Mouse (Mus musculus) midbrain, embryonic 12.5 days (tissue): ENCODE measurements around the gene 2410002F23Rik. TPM values are rescaled to one million over a fixed set of nuclear protein-coding genes. Genes with fewer than 3 reads are reported as not detected.

Experiments used
- ATAC-seq: fragments of 200-750 bp; cut with Nextera tagmentation; 2 replicates; pipeline ENCODE4 v1.8.0; 2017; ENCODE audit warnings: low read depth, moderate TSS enrichment, moderate library complexity; ENCODE audit not compliant: low FRiP score
- H3K27ac ChIP-seq: fragments of 300-500 bp; sonication (generic); replicated peaks from 2 replicates; pipeline ENCODE4 v1.5.1; 2016; ENCODE audit warnings: mild to moderate bottlenecking
- H3K27me3 ChIP-seq: fragments of 300-500 bp; sonication (generic); 2 replicates; pipeline ENCODE4 v1.6.1; 2016; ENCODE audit warnings: mild to moderate bottlenecking
- H3K36me3 ChIP-seq: fragments of 300-500 bp; sonication (generic); 2 replicates; pipeline ENCODE4 v1.6.1; 2016
- H3K4me1 ChIP-seq: fragments of 300-500 bp; sonication (generic); 2 replicates; pipeline ENCODE4 v1.6.1; 2016
- H3K4me2 ChIP-seq: fragments of 300-500 bp; sonication (generic); replicated peaks from 2 replicates; pipeline ENCODE4 v1.6.1; 2016; ENCODE audit warnings: mild to moderate bottlenecking, moderate library complexity
- H3K4me3 ChIP-seq: fragments of 300-500 bp; sonication (generic); 2 replicates; pipeline ENCODE4 v1.5.1; 2016; ENCODE audit warnings: mild to moderate bottlenecking
- H3K9ac ChIP-seq: fragments of 300-500 bp; sonication (generic); replicated peaks from 2 replicates; pipeline ENCODE4 v1.6.1; 2016; ENCODE audit warnings: mild to moderate bottlenecking, moderate library complexity
- H3K9me3 ChIP-seq: fragments of 300-500 bp; sonication (generic); 2 replicates; pipeline ENCODE4 v1.6.1; 2016; ENCODE audit warnings: mild to moderate bottlenecking
- WGBS: fragments of 180-500 bp; shearing (Covaris S2); methylation state at CpG from one replicate; pipeline ENCODE4 v1.1.7; 2016; 5-methylcytosine and 5-hydroxymethylcytosine counted together
- polyA plus RNA-seq: library from polyadenylated mRNA; unstranded; fragments of >200 nt; fragmentation: Nextera tagmentation; extraction: Ambion mirVana; gene quantifications from 2 replicates; pipeline ENCODE4 v1.2.1, GENCODE M21; 2016

Gene 2410002F23Rik
- polyA plus RNA-seq, 1 experiment from 2014 or later = 194 TPM

- H3K27me3 ChIP-seq = peaks cover 32% of the 10 kb centered on the region
- no peaks in the 10 kb centered on the region for H3K36me3 ChIP-seq
- 89% methylated on average over 2 of the region's 2 CpGs for WGBS
- no peaks in the 10 kb centered on the region for H3K4me1 ChIP-seq
- no peak overlapping the region for H3K4me2 ChIP-seq
- H3K27ac ChIP-seq = no peak overlapping the region
- no peak overlapping the region for H3K9ac ChIP-seq
- no peak overlapping the region for H3K4me3 ChIP-seq
- no peaks in the 10 kb centered on the region for H3K9me3 ChIP-seq
- no peak for ATAC-seq
These were observed 22.9 kb downstream of the 2410002F23Rik start for GRCm38 (mm10) chr7:44269397-44269796.

- H3K4me3 ChIP-seq = no peak overlapping the region
- WGBS = 72% methylated on average over 2 of the region's 2 CpGs
- no peak overlapping the region for H3K4me2 ChIP-seq
- peaks cover 39% of the 10 kb centered on the region for H3K27me3 ChIP-seq
- no peak for ATAC-seq
- no peak overlapping the region for H3K9ac ChIP-seq
- no peaks in the 10 kb centered on the region for H3K4me1 ChIP-seq
- H3K36me3 ChIP-seq = no peaks in the 10 kb centered on the region
- no peaks in the 10 kb centered on the region for H3K9me3 ChIP-seq
- no peak overlapping the region for H3K27ac ChIP-seq
These were observed 24.8 kb downstream of the 2410002F23Rik start for GRCm38 (mm10) chr7:44271309-44271708.

- Histone ChIP-seq H3K27me3 (peaks cover 39% of the 10 kb centered on the region), H3K4me3 (no peak overlapping the region), H3K4me2 (no peak overlapping the region), H3K9me3 (no peaks in the 10 kb centered on the region), H3K4me1 (no peaks in the 10 kb centered on the region), H3K27ac (no peak overlapping the region), H3K36me3 (no peaks in the 10 kb centered on the region), H3K9ac (no peak overlapping the region)
- no peak for ATAC-seq
- 90% methylated on average over 7 of the region's 7 CpGs for WGBS
These were observed 26.0 kb downstream of the 2410002F23Rik start for GRCm38 (mm10) chr7:44272546-44272945.

- ATAC-seq = no peak
- no peak overlapping the region for H3K4me2 ChIP-seq
- no peak overlapping the region for H3K27ac ChIP-seq
- H3K36me3 ChIP-seq = no peaks in the 10 kb centered on the region
- peaks cover 30% of the 10 kb centered on the region for H3K27me3 ChIP-seq
- no peaks in the 10 kb centered on the region for H3K9me3 ChIP-seq
- no peaks in the 10 kb centered on the region for H3K4me1 ChIP-seq
- no peak overlapping the region for H3K4me3 ChIP-seq
- H3K9ac ChIP-seq = no peak overlapping the region
- 66% methylated on average over 7 of the region's 7 CpGs for WGBS
These were observed 26.9 kb downstream of the 2410002F23Rik start for GRCm38 (mm10) chr7:44273446-44273845.

GRCm38 (mm10) chr7:44274096-44274495 is 27.6 kb downstream of the 2410002F23Rik start:
- ATAC-seq = no peak
- Histone ChIP-seq H3K9me3 (no peaks in the 10 kb centered on the region), H3K27me3 (peaks cover 30% of the 10 kb centered on the region), H3K4me1 (no peaks in the 10 kb centered on the region), H3K4me3 (no peak overlapping the region), H3K36me3 (no peaks in the 10 kb centered on the region), H3K9ac (no peak overlapping the region), H3K4me2 (no peak overlapping the region), H3K27ac (no peak overlapping the region)
- 51% methylated on average over 11 of the region's 11 CpGs for WGBS

GRCm38 (mm10) chr7:44275546-44275945 is 29.0 kb downstream of the 2410002F23Rik start:
- no peak for ATAC-seq
- H3K27me3 ChIP-seq = peaks cover 26% of the 10 kb centered on the region
- no peak overlapping the region for H3K4me2 ChIP-seq
- no peak overlapping the region for H3K27ac ChIP-seq
- no peaks in the 10 kb centered on the region for H3K9me3 ChIP-seq
- no peaks in the 10 kb centered on the region for H3K36me3 ChIP-seq
- no peak overlapping the region for H3K9ac ChIP-seq
- no peak overlapping the region for H3K4me3 ChIP-seq
- H3K4me1 ChIP-seq = no peaks in the 10 kb centered on the region
- WGBS = 74% methylated on average over 3 of the region's 3 CpGs

GRCm38 (mm10) chr7:44276461-44277249 is 30.1 kb downstream of the 2410002F23Rik start:
- no peak for ATAC-seq
- Histone ChIP-seq H3K27ac (no peak overlapping the region), H3K4me1 (no peaks in the 10 kb centered on the region), H3K4me2 (no peak overlapping the region), H3K36me3 (no peaks in the 10 kb centered on the region), H3K9ac (no peak overlapping the region), H3K9me3 (no peaks in the 10 kb centered on the region), H3K4me3 (no peak overlapping the region), H3K27me3 (peaks cover 26% of the 10 kb centered on the region)
- whole genome bisulfite sequencing = 70% methylated on average over 10 of the region's 10 CpGs

- Histone ChIP-seq H3K27me3 (peaks cover 21% of the 10 kb centered on the region), H3K27ac (no peak overlapping the region), H3K9me3 (no peaks in the 10 kb centered on the region), H3K4me2 (no peak overlapping the region), H3K9ac (no peak overlapping the region), H3K4me3 (no peak overlapping the region), H3K36me3 (no peaks in the 10 kb centered on the region), H3K4me1 (no peaks in the 10 kb centered on the region)
- WGBS = 52% methylated on average over 2 of the region's 2 CpGs
- ATAC-seq = no peak
These were observed 30.7 kb downstream of the 2410002F23Rik start for GRCm38 (mm10) chr7:44277250-44277622.

- Histone ChIP-seq H3K4me1 (no peaks in the 10 kb centered on the region), H3K36me3 (no peaks in the 10 kb centered on the region), H3K9me3 (no peaks in the 10 kb centered on the region), H3K27me3 (peaks cover 2% of the 10 kb centered on the region), H3K4me2 (no peak overlapping the region), H3K9ac (no peak overlapping the region), H3K27ac (no peak overlapping the region), H3K4me3 (no peak overlapping the region)
- 65% methylated on average over 1 of the region's 1 CpGs for WGBS
- ATAC-seq = no peak
These were observed 34.4 kb downstream of the 2410002F23Rik start for GRCm38 (mm10) chr7:44280959-44281358.

GRCm38 (mm10) chr7:44281586-44281985 is 35.1 kb downstream of the 2410002F23Rik start:
- no peak overlapping the region for H3K4me2 ChIP-seq
- no peaks in the 10 kb centered on the region for H3K4me1 ChIP-seq
- no peak for ATAC-seq
- H3K27me3 ChIP-seq = no peaks in the 10 kb centered on the region
- no peak overlapping the region for H3K4me3 ChIP-seq
- WGBS = 77% methylated on average over 7 of the region's 7 CpGs
- no peaks in the 10 kb centered on the region for H3K9me3 ChIP-seq
- H3K9ac ChIP-seq = no peak overlapping the region
- H3K36me3 ChIP-seq = no peaks in the 10 kb centered on the region
- H3K27ac ChIP-seq = no peak overlapping the region

- no peak overlapping the region for H3K9ac ChIP-seq
- ATAC-seq = no peak
- H3K9me3 ChIP-seq = no peaks in the 10 kb centered on the region
- H3K4me2 ChIP-seq = no peak overlapping the region
- H3K36me3 ChIP-seq = no peaks in the 10 kb centered on the region
- no peaks in the 10 kb centered on the region for H3K4me1 ChIP-seq
- H3K4me3 ChIP-seq = no peak overlapping the region
- 0 out of 2 replicates have a peak, but pooled peaks cover 4% of the 10 kb centered on the region for H3K27me3 ChIP-seq
- 49% methylated on average over 7 of the region's 7 CpGs for WGBS
- no peak overlapping the region for H3K27ac ChIP-seq
These were observed 41.2 kb downstream of the 2410002F23Rik start for GRCm38 (mm10) chr7:44287760-44288159.

- Histone ChIP-seq H3K9me3 (no peaks in the 10 kb centered on the region), H3K9ac (no peak overlapping the region), H3K4me2 (no peak overlapping the region), H3K4me3 (no peak overlapping the region), H3K4me1 (no peaks in the 10 kb centered on the region), H3K27ac (no peak overlapping the region), H3K27me3 (0 out of 2 replicates have a peak, but pooled peaks cover 4% of the 10 kb centered on the region), H3K36me3 (no peaks in the 10 kb centered on the region)
- no peak for ATAC-seq
- WGBS = 83% methylated on average over 4 of the region's 4 CpGs
These were observed 44.5 kb downstream of the 2410002F23Rik start for GRCm38 (mm10) chr7:44290986-44291385.

- H3K36me3 ChIP-seq = no peaks in the 10 kb centered on the region
- no peak overlapping the region for H3K4me3 ChIP-seq
- 0 out of 2 replicates have a peak, but pooled peaks cover 4% of the 10 kb centered on the region for H3K27me3 ChIP-seq
- 55% methylated on average over 4 of the region's 4 CpGs for WGBS
- H3K27ac ChIP-seq = no peak overlapping the region
- ATAC-seq = no peak
- H3K4me2 ChIP-seq = no peak overlapping the region
- H3K9ac ChIP-seq = no peak overlapping the region
- no peaks in the 10 kb centered on the region for H3K4me1 ChIP-seq
- H3K9me3 ChIP-seq = no peaks in the 10 kb centered on the region
These were observed 44.9 kb downstream of the 2410002F23Rik start for GRCm38 (mm10) chr7:44291418-44291817.
